Mouse (Mus musculus) inflammation-experienced regulatory T-cells, adult 6 months (primary cell): Measurements from ENCODE around the gene Med15. TPM values are rescaled to one million over a fixed set of nuclear protein-coding genes. Genes with fewer than 3 reads are reported as not detected.
"Not testable (repeated sequence)": the region's sequence is repeated elsewhere in the genome, so short reads cannot be mapped to it uniquely, and the experiment has no call there.

Source experiments
- ATAC-seq: one replicate; pipeline ENCODE4 v1.8.0; 2017
- polyA plus RNA-seq, 3 experiments: library from polyadenylated mRNA; unstranded; fragments of 100-300 nt; shearing (Covaris generic); gene quantifications; one replicate each; pipeline ENCODE4 v1.2.1; 2017

The Med15 gene
- polyA plus RNA-seq, 3 experiments from 2014 or later = 69.3 to 109 (median 71.8) TPM

DNA sequence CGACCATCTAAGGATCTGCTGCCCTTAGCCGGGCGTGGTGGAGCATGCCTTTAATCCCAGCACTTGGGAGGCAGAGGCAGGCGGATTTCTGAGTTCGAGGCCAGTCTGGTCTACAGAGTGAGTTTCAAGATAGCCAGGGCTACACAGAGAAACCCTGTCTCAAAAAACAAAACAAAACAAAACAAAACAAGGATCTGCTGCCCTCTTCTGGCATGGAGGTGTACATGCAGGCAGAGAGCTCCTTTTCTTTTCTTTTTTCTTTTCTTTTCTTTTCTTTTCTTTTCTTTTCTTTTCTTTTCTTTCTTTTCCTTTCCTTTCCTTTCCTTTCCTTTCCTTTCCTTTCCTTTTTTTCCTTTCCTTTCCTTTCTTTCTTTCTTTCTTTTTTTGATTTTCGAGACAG, 118.0 kb downstream of the Med15 start:
- not testable (repeated sequence) for ATAC-seq

DNA sequence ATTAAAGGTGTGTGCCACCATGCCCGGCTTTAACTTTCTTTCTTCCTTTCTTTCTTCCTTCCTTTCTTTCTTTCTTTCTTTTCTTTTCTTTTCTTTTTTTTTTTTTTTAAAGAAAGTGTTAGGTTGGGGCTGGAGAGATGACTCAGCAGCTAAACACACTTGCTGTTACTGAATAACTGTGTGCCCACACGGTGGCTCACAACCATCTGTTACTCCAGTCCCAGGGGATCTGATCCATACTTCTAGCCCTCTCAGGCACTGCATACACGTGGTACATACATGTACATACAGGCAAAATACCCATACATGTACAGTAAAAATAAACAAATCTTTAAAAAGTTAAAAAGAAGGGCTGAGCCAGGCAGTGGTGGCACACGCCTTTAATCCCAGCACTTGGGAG, 121.3 kb downstream of the Med15 start:
- no peak for ATAC-seq

- no peak for ATAC-seq
These were observed 127.0 kb downstream of the Med15 start for GRCm38 (mm10) chr16:17605684-17606083.

DNA sequence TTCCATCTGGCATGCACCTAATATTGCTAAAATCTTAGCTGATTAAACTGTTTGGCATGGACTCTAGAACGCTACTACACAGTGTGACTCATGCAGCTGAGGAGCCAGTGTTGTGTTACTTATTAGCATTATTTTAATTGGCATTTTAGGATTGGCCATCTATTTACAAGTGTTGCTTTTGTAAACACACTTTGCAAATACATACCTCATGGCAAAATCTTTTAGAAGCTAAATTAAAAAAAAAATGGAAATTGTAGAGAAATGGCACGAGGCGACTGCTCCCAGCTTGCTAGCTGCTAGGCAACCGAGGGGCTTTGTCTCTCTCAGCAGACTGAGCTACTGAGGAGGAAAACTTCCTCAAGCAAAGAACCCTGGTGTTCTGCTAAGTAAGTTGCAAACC, 127.8 kb downstream of the Med15 start:
- ATAC-seq = no peak

Other genes starting within 250 kb of the Med15 start
- not detected for gene Aifm3, start 243.3 kb downstream of the Med15 start, polyA plus RNA-seq
- 10 to 100 TPM; 41.0 to 66.9 (median 51.0) TPM for gene Lztr1, start 224.2 kb downstream of the Med15 start, polyA plus RNA-seq
- 10 to 100 TPM; 58.2 to 74.8 (median 67.4) TPM for gene Thap7, start 201.8 kb downstream of the Med15 start, polyA plus RNA-seq
- gene Lrrc74b, start 171.6 kb downstream of the Med15 start, polyA plus RNA-seq = under 1 TPM in 1 of 3 experiments, not detected in 2; 0.27 TPM
- not detected for gene P2rx6, start 171.0 kb downstream of the Med15 start, polyA plus RNA-seq
- gene Slc7a4, start 149.7 kb downstream of the Med15 start, polyA plus RNA-seq = 1 to 10 TPM in 2 of 3 experiments, under 1 TPM in 1; 0.21 to 5.3 (median 1.9) TPM
- gene Smpd4, start 113.5 kb downstream of the Med15 start, polyA plus RNA-seq = 10 to 100 TPM; 14.0 to 26.8 (median 17.8) TPM
- 1 to 10 TPM in 1 of 3 experiments, under 1 TPM in 1, not detected in 1; 0.74 to 1.1 TPM for gene Ccdc74a, start 86.4 kb downstream of the Med15 start, polyA plus RNA-seq
- 10 to 100 TPM; 11.8 to 28.7 (median 13.4) TPM for gene Klhl22, start 26.7 kb upstream of the Med15 start, polyA plus RNA-seq
- gene Scarf2, start 64.4 kb upstream of the Med15 start, polyA plus RNA-seq = not detected
- gene B830017H08Rik, start 100.2 kb upstream of the Med15 start, polyA plus RNA-seq = not detected
- gene Car15, start 105.5 kb upstream of the Med15 start, polyA plus RNA-seq = 1 to 10 TPM in 2 of 3 experiments, under 1 TPM in 1; 0.67 to 1.9 (median 1.5) TPM
- gene Gm20518, start 158.8 kb upstream of the Med15 start, polyA plus RNA-seq = under 1 TPM; 0.17 to 0.43 (median 0.18) TPM
- under 1 TPM in 1 of 3 experiments, not detected in 2; 0.13 TPM for gene Tssk1, start 161.3 kb upstream of the Med15 start, polyA plus RNA-seq
- 10 to 100 TPM; 16.4 to 21.8 (median 19.9) TPM for gene Dgcr2, start 165.7 kb upstream of the Med15 start, polyA plus RNA-seq
- gene Tssk2, start 165.7 kb upstream of the Med15 start, polyA plus RNA-seq = under 1 TPM in 1 of 3 experiments, not detected in 2; 0.43 TPM
- 10 to 100 TPM; 29.9 to 45.9 (median 39.7) TPM for gene Ess2, start 178.5 kb upstream of the Med15 start, polyA plus RNA-seq
- not detected for gene Gsc2, start 182.2 kb upstream of the Med15 start, polyA plus RNA-seq
- gene Slc25a1, start 195.3 kb upstream of the Med15 start, polyA plus RNA-seq = 10 to 100 TPM in 1 of 3 experiments, 1 to 10 TPM in 2; 4.4 to 12.6 (median 8.2) TPM
- not detected for gene Vpreb2, start 247.5 kb upstream of the Med15 start, polyA plus RNA-seq